Mouse (Mus musculus) cerebellum, adult 2 months (tissue): ENCODE results near the gene Nmb.

Experiments used
- CTCF ChIP-seq: fragments of 200-500 bp; IDR thresholded peaks from 2 replicates; pipeline ENCODE4 v1.5.1; 2011; ENCODE audit warnings: low read depth, mild to moderate bottlenecking, control low read depth, low read length, moderate library complexity, borderline replicate concordance; ENCODE audit not compliant: insufficient read depth
- POLR2A ChIP-seq: fragments of 200-500 bp; IDR thresholded peaks from 2 replicates; pipeline ENCODE4 v1.6.1; 2011; ENCODE audit warnings: low read length, control low read depth, borderline replicate concordance; ENCODE audit not compliant: insufficient read depth

- TF ChIP-seq CTCF: no peak
- no peak for TF ChIP-seq POLR2A
Measured at GRCm38 (mm10) chr7:80875727-80876126, 29.1 kb downstream of the Nmb start.
